Mouse (Mus musculus): ENCODE results near the gene Rai1. TPM values are rescaled to one million over a fixed set of nuclear protein-coding genes. Genes with fewer than 3 reads are reported as not detected.
A peak's percentile ranks its signal among the peaks of the same experiment; 100 is the strongest.

Gene Rai1
- 28.5 and 36.4 TPM in 2 replicates for polyA plus RNA-seq (2014; fragmentation: Nextera tagmentation; extraction: Ambion mirVana)

GRCm38 (mm10) chr11:60104810-60105592 is at the start of gene Rai1:
Rai1 (plus strand) TSS chr11:60105013.
- Histone ChIP-seq H3K9ac (ENCODE audit: low read length) (peak within 1 kb of the TSS; percentile 99), H3K9me3 (ENCODE audit: control insufficient read depth, low read length) (no peaks in the 10 kb centered on the region), H3K27me3 (ENCODE audit: control insufficient read depth, insufficient read depth, low read length) (no peaks in the 10 kb centered on the region), H3K4me2 (ENCODE audit: low read depth, low read length, severe bottlenecking) (peak within 1 kb of the TSS; percentile 94), H3K4me3 (ENCODE audit: low read depth, low read length) (peak within 1 kb of the TSS; percentile 98), H3K27ac (ENCODE audit: low read depth, low read length) (peak within 1 kb of the TSS; percentile 93), H3K36me3 (ENCODE audit: control insufficient read depth, insufficient read depth, low read length) (no peaks in the 10 kb centered on the region), H3K4me1 (replicated peaks; ENCODE audit: control insufficient read depth, insufficient read depth, low read length) (peaks cover 17% of the 10 kb centered on the region)
- DNase-seq (ENCODE audit: low spot score): peak; percentile 98
- peak; percentile 84 for ATAC-seq (replicated peaks; ENCODE audit: low FRiP score)
- under 1% methylated on average over 80 of the region's 105 CpGs for whole genome bisulfite sequencing

- ATAC-seq (replicated peaks; ENCODE audit: low FRiP score) (no peak), DNase-seq (ENCODE audit: low spot score) (no peak)
- H3K4me1 ChIP-seq (replicated peaks; ENCODE audit: control insufficient read depth, insufficient read depth, low read length): no peaks in the 10 kb centered on the region
- H3K27ac ChIP-seq (ENCODE audit: low read depth, low read length): no peak overlapping the region
- H3K4me3 ChIP-seq (ENCODE audit: low read depth, low read length): no peak overlapping the region
- 81% methylated on average over 6 of the region's 6 CpGs for WGBS
- H3K27me3 ChIP-seq (ENCODE audit: control insufficient read depth, insufficient read depth, low read length): no peaks in the 10 kb centered on the region
- no peak overlapping the region for H3K9ac ChIP-seq (ENCODE audit: low read length)
- H3K4me2 ChIP-seq (ENCODE audit: low read depth, low read length, severe bottlenecking): no peak overlapping the region
- no peaks in the 10 kb centered on the region for H3K36me3 ChIP-seq (ENCODE audit: control insufficient read depth, insufficient read depth, low read length)
- H3K9me3 ChIP-seq (ENCODE audit: control insufficient read depth, low read length): no peaks in the 10 kb centered on the region
These were observed 48.3 kb upstream of the Rai1 start for GRCm38 (mm10) chr11:60056520-60056919.

GRCm38 (mm10) chr11:60057987-60058386 is 46.8 kb upstream of the Rai1 start:
- H3K27ac ChIP-seq (ENCODE audit: low read depth, low read length): no peak overlapping the region
- H3K9ac ChIP-seq (ENCODE audit: low read length): no peak overlapping the region
- H3K36me3 ChIP-seq (ENCODE audit: control insufficient read depth, insufficient read depth, low read length): no peaks in the 10 kb centered on the region
- H3K4me2 ChIP-seq (ENCODE audit: low read depth, low read length, severe bottlenecking): no peak overlapping the region
- H3K9me3 ChIP-seq (ENCODE audit: control insufficient read depth, low read length): no peaks in the 10 kb centered on the region
- H3K27me3 ChIP-seq (ENCODE audit: control insufficient read depth, insufficient read depth, low read length): no peaks in the 10 kb centered on the region
- WGBS: 79% methylated on average over 2 of the region's 2 CpGs
- no peak for DNase-seq (ENCODE audit: low spot score)
- no peak for ATAC-seq (replicated peaks; ENCODE audit: low FRiP score)
- no peaks in the 10 kb centered on the region for H3K4me1 ChIP-seq (replicated peaks; ENCODE audit: control insufficient read depth, insufficient read depth, low read length)
- no peak overlapping the region for H3K4me3 ChIP-seq (ENCODE audit: low read depth, low read length)

- H3K4me1 ChIP-seq (replicated peaks; ENCODE audit: control insufficient read depth, insufficient read depth, low read length): no peaks in the 10 kb centered on the region
- H3K4me3 ChIP-seq (ENCODE audit: low read depth, low read length): no peak overlapping the region
- H3K9ac ChIP-seq (ENCODE audit: low read length): no peak overlapping the region
- WGBS: 86% methylated on average over 10 of the region's 10 CpGs
- no peak overlapping the region for H3K4me2 ChIP-seq (ENCODE audit: low read depth, low read length, severe bottlenecking)
- ATAC-seq (replicated peaks; ENCODE audit: low FRiP score) (no peak), DNase-seq (ENCODE audit: low spot score) (no peak)
- no peaks in the 10 kb centered on the region for H3K27me3 ChIP-seq (ENCODE audit: control insufficient read depth, insufficient read depth, low read length)
- H3K27ac ChIP-seq (ENCODE audit: low read depth, low read length): no peak overlapping the region
- H3K36me3 ChIP-seq (ENCODE audit: control insufficient read depth, insufficient read depth, low read length): no peaks in the 10 kb centered on the region
- no peaks in the 10 kb centered on the region for H3K9me3 ChIP-seq (ENCODE audit: control insufficient read depth, low read length)
These were observed 46.4 kb upstream of the Rai1 start for GRCm38 (mm10) chr11:60058441-60058840.

- H3K9me3 ChIP-seq (ENCODE audit: control insufficient read depth, low read length): no peaks in the 10 kb centered on the region
- WGBS: 93% methylated on average over 2 of the region's 2 CpGs
- no peaks in the 10 kb centered on the region for H3K4me1 ChIP-seq (replicated peaks; ENCODE audit: control insufficient read depth, insufficient read depth, low read length)
- no peak overlapping the region for H3K9ac ChIP-seq (ENCODE audit: low read length)
- ATAC-seq (replicated peaks; ENCODE audit: low FRiP score) (no peak), DNase-seq (ENCODE audit: low spot score) (no peak)
- H3K4me3 ChIP-seq (ENCODE audit: low read depth, low read length): no peak overlapping the region
- no peaks in the 10 kb centered on the region for H3K36me3 ChIP-seq (ENCODE audit: control insufficient read depth, insufficient read depth, low read length)
- H3K4me2 ChIP-seq (ENCODE audit: low read depth, low read length, severe bottlenecking): no peak overlapping the region
- no peaks in the 10 kb centered on the region for H3K27me3 ChIP-seq (ENCODE audit: control insufficient read depth, insufficient read depth, low read length)
- no peak overlapping the region for H3K27ac ChIP-seq (ENCODE audit: low read depth, low read length)
These were observed 44.8 kb upstream of the Rai1 start for GRCm38 (mm10) chr11:60060026-60060425.

GRCm38 (mm10) chr11:60061504-60062006 is 43.3 kb upstream of the Rai1 start:
- no peaks in the 10 kb centered on the region for H3K4me1 ChIP-seq (replicated peaks; ENCODE audit: control insufficient read depth, insufficient read depth, low read length)
- H3K4me2 ChIP-seq (ENCODE audit: low read depth, low read length, severe bottlenecking): no peak overlapping the region
- no peaks in the 10 kb centered on the region for H3K27me3 ChIP-seq (ENCODE audit: control insufficient read depth, insufficient read depth, low read length)
- no peak overlapping the region for H3K27ac ChIP-seq (ENCODE audit: low read depth, low read length)
- ATAC-seq (replicated peaks; ENCODE audit: low FRiP score): no peak
- DNase-seq (ENCODE audit: low spot score): no peak
- H3K36me3 ChIP-seq (ENCODE audit: control insufficient read depth, insufficient read depth, low read length): no peaks in the 10 kb centered on the region
- H3K9me3 ChIP-seq (ENCODE audit: control insufficient read depth, low read length): no peaks in the 10 kb centered on the region
- H3K9ac ChIP-seq (ENCODE audit: low read length): no peak overlapping the region
- H3K4me3 ChIP-seq (ENCODE audit: low read depth, low read length): no peak overlapping the region
- WGBS: 78% methylated on average over 4 of the region's 4 CpGs

- no peaks in the 10 kb centered on the region for H3K4me1 ChIP-seq (replicated peaks; ENCODE audit: control insufficient read depth, insufficient read depth, low read length)
- DNase-seq (ENCODE audit: low spot score) (no peak), ATAC-seq (replicated peaks; ENCODE audit: low FRiP score) (no peak)
- no peak overlapping the region for H3K27ac ChIP-seq (ENCODE audit: low read depth, low read length)
- H3K4me2 ChIP-seq (ENCODE audit: low read depth, low read length, severe bottlenecking): no peak overlapping the region
- H3K9me3 ChIP-seq (ENCODE audit: control insufficient read depth, low read length): no peaks in the 10 kb centered on the region
- H3K9ac ChIP-seq (ENCODE audit: low read length): no peak overlapping the region
- H3K4me3 ChIP-seq (ENCODE audit: low read depth, low read length): no peak overlapping the region
- no peaks in the 10 kb centered on the region; the same call in 1 of the 2 replicates for H3K27me3 ChIP-seq (ENCODE audit: control insufficient read depth, insufficient read depth, low read length)
- 73% methylated on average over 1 of the region's 1 CpGs for WGBS
- H3K36me3 ChIP-seq (ENCODE audit: control insufficient read depth, insufficient read depth, low read length): no peaks in the 10 kb centered on the region
These were observed 39.5 kb upstream of the Rai1 start for GRCm38 (mm10) chr11:60065267-60065666.

GRCm38 (mm10) chr11:60067646-60068045 is 37.2 kb upstream of the Rai1 start:
- no peak overlapping the region for H3K27ac ChIP-seq (ENCODE audit: low read depth, low read length)
- no peaks in the 10 kb centered on the region for H3K9me3 ChIP-seq (ENCODE audit: control insufficient read depth, low read length)
- H3K9ac ChIP-seq (ENCODE audit: low read length): no peak overlapping the region
- DNase-seq (ENCODE audit: low spot score): no peak
- no peaks in the 10 kb centered on the region for H3K4me1 ChIP-seq (replicated peaks; ENCODE audit: control insufficient read depth, insufficient read depth, low read length)
- WGBS: 90% methylated on average over 4 of the region's 4 CpGs
- ATAC-seq (replicated peaks; ENCODE audit: low FRiP score): no peak
- H3K36me3 ChIP-seq (ENCODE audit: control insufficient read depth, insufficient read depth, low read length): no peaks in the 10 kb centered on the region
- H3K4me3 ChIP-seq (ENCODE audit: low read depth, low read length): no peak overlapping the region
- no peak overlapping the region for H3K4me2 ChIP-seq (ENCODE audit: low read depth, low read length, severe bottlenecking)
- no peaks in the 10 kb centered on the region; the same call in 1 of the 2 replicates for H3K27me3 ChIP-seq (ENCODE audit: control insufficient read depth, insufficient read depth, low read length)

- no peak overlapping the region for H3K4me3 ChIP-seq (ENCODE audit: low read depth, low read length)
- no peaks in the 10 kb centered on the region for H3K4me1 ChIP-seq (replicated peaks; ENCODE audit: control insufficient read depth, insufficient read depth, low read length)
- H3K27ac ChIP-seq (ENCODE audit: low read depth, low read length): no peak overlapping the region
- H3K9ac ChIP-seq (ENCODE audit: low read length): no peak overlapping the region
- DNase-seq (ENCODE audit: low spot score): no peak
- H3K36me3 ChIP-seq (ENCODE audit: control insufficient read depth, insufficient read depth, low read length): no peaks in the 10 kb centered on the region
- ATAC-seq (replicated peaks; ENCODE audit: low FRiP score): no peak
- no peak overlapping the region for H3K4me2 ChIP-seq (ENCODE audit: low read depth, low read length, severe bottlenecking)
- H3K9me3 ChIP-seq (ENCODE audit: control insufficient read depth, low read length): no peaks in the 10 kb centered on the region
- H3K27me3 ChIP-seq (ENCODE audit: control insufficient read depth, insufficient read depth, low read length): no peaks in the 10 kb centered on the region; the same call in 1 of the 2 replicates
These were observed 36.2 kb upstream of the Rai1 start for GRCm38 (mm10) chr11:60068631-60069030.
